Mouse (Mus musculus): ENCODE measurements around the gene Tkt. TPM values are rescaled to one million over a fixed set of nuclear protein-coding genes. Genes with fewer than 3 reads are reported as not detected.

Gene Tkt
- polyA plus RNA-seq, 1 experiment from 2014 or later = 132 TPM

DNA sequence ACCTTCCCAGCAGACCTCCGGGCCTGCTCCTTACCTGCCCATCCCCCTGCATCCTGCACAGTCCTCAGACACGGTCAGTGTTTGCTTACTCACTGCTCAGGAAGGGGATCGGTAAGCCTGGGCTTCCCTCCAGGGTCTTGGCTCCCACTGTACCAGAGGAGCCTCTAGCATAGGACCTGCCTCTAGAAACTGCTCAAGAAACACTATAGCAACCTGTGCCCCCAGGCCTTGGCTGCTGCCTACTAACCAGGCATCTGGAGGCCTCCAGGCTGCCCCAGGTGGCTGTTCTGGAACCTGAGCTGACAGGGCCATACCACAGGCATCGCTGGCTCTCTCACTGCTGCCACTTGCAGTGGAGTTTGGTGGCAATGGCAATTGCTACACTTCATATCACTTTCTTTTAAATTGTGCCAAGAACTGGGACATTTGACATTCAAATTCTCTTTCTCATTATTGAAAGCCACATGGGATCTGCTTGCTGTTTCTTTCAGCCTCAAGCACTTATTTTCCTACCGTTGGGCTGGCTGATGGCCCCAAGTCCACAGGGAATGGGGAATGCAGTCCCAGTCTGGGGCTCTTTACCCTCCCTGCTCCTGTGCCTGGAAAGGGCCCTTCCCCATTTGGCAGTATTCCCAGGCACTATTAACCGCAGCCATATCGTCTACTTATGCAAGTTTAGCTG, 38.8 kb downstream of the Tkt start:
- H3K9ac ChIP-seq (replicated peaks; ENCODE audit: low read depth) = no peak overlapping the region
- H3K27ac ChIP-seq (ENCODE audit: low read length) = no peak overlapping the region
- H3K4me2 ChIP-seq (replicated peaks; ENCODE audit: low read depth, low read length) = no peak overlapping the region
- peaks cover 9% of the 10 kb centered on the region; the same call in 1 of the 2 replicates for H3K4me1 ChIP-seq (ENCODE audit: insufficient read depth, low read depth, low read length)
- TF ChIP-seq CTCF (IDR thresholded peaks at IDR 0.05) (no peak; the same call in 1 of the 2 replicates), EP300 (IDR thresholded peaks at IDR 0.05) (no peak)
- no peak overlapping the region for H3K4me3 ChIP-seq (ENCODE audit: low read depth, low read length)
- no peaks in the 10 kb centered on the region for H3K36me3 ChIP-seq (ENCODE audit: insufficient read depth, low read length)
- ATAC-seq = peak; percentile 46
- peak; percentile 66 for DNase-seq (ENCODE audit: low spot score)
- 19% methylated on average over 7 of the region's 7 CpGs for WGBS
- H3K27me3 ChIP-seq (replicated peaks; ENCODE audit: insufficient read depth, low read length) = no peaks in the 10 kb centered on the region
- H3K9me3 ChIP-seq (ENCODE audit: low read length) = no peaks in the 10 kb centered on the region

DNA sequence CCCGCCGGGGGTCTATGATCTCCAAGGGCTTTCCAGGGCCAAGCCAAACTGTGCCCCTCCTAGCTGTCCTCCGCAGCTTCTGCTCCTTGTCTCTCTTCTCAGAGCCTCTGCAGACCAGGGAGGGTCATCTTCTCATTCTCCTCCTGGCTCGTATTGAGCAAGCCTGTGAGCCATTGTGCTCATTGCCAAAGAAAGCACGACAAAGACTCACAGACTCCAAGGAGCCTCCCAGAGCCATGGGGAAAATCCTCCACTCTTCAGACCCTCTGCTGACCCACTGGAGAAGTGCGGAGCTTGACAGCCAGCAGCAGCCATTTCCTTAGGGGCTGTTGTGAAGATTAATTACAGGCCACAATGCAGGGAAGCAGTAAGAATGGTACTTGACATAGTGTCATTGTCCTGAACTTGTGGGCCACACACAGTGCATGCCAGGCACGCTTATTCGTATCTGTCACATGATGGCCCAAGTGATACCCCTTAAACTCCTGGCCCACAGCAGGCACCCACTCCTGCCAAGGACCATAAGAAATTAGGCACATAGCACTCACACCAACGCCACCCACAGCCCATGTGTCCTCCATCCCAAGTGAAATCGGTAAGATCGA, 42.0 kb downstream of the Tkt start:
- Histone ChIP-seq H3K36me3 (ENCODE audit: insufficient read depth, low read length) (no peaks in the 10 kb centered on the region), H3K27ac (ENCODE audit: low read length) (no peak overlapping the region), H3K4me3 (ENCODE audit: low read depth, low read length) (no peak overlapping the region), H3K9ac (replicated peaks; ENCODE audit: low read depth) (no peak overlapping the region), H3K27me3 (replicated peaks; ENCODE audit: insufficient read depth, low read length) (no peaks in the 10 kb centered on the region), H3K4me2 (replicated peaks; ENCODE audit: low read depth, low read length) (no peak overlapping the region), H3K4me1 (ENCODE audit: insufficient read depth, low read depth, low read length) (peaks cover 2% of the 10 kb centered on the region; the same call in 1 of the 2 replicates), H3K9me3 (ENCODE audit: low read length) (no peaks in the 10 kb centered on the region)
- ATAC-seq (no peak), DNase-seq (ENCODE audit: low spot score) (no peak)
- WGBS = 65% methylated on average over 11 of the region's 11 CpGs
- TF ChIP-seq CTCF (IDR thresholded peaks at IDR 0.05) = no peak
- TF ChIP-seq EP300 (IDR thresholded peaks at IDR 0.05) = no peak

DNA sequence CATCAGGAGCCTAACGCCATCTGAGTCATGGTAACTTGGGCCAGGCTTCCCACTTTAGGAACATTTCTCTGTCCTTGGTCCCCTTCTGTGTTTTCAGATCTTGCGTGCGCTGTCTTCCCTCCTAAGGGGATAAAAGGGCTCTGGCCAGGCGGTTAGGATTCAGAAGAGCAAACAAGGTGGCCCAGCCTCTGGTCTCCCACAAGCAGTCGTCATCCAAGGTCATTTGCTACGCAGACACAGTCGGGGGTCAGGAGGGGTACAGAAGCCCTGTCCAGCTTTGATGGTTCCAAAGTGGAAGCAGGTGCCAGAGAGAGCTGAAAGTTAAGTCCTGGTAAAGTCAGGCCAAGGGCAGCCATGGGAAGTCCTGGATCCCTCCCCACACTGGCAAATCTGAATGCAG, 42.8 kb downstream of the Tkt start:
- no peaks in the 10 kb centered on the region for H3K36me3 ChIP-seq (ENCODE audit: insufficient read depth, low read length)
- no peak overlapping the region for H3K27ac ChIP-seq (ENCODE audit: low read length)
- H3K9ac ChIP-seq (replicated peaks; ENCODE audit: low read depth) = no peak overlapping the region
- no peaks in the 10 kb centered on the region; the same call in 1 of the 2 replicates for H3K4me1 ChIP-seq (ENCODE audit: insufficient read depth, low read depth, low read length)
- WGBS = 72% methylated on average over 7 of the region's 7 CpGs
- DNase-seq (ENCODE audit: low spot score) (no peak), ATAC-seq (no peak)
- no peaks in the 10 kb centered on the region for H3K27me3 ChIP-seq (replicated peaks; ENCODE audit: insufficient read depth, low read length)
- no peaks in the 10 kb centered on the region for H3K9me3 ChIP-seq (ENCODE audit: low read length)
- no peak overlapping the region for H3K4me2 ChIP-seq (replicated peaks; ENCODE audit: low read depth, low read length)
- TF ChIP-seq EP300 (IDR thresholded peaks at IDR 0.05) (no peak), CTCF (IDR thresholded peaks at IDR 0.05) (no peak)
- H3K4me3 ChIP-seq (ENCODE audit: low read depth, low read length) = no peak overlapping the region

DNA sequence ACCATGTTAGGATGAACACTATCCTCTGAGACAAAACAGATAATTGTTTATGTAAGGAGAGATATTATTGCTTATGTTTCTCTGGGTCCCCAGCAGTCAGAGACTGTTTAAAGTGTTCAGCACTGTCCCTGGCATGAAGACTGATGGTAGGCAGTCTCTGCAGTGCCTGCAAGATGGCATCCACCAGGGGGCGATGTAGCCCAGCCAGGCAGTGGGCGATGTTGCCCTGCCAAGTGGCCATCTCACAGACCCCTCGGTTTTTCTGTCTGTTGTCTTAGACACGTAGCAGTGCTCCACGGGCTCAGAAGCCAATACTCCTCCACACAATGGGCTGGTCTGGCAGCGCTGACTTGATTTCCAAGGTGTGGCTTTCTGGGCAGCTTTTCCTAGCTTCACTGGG, 43.3 kb downstream of the Tkt start:
- Histone ChIP-seq H3K36me3 (ENCODE audit: insufficient read depth, low read length) (no peaks in the 10 kb centered on the region), H3K4me3 (ENCODE audit: low read depth, low read length) (no peak overlapping the region), H3K9ac (replicated peaks; ENCODE audit: low read depth) (no peak overlapping the region), H3K27me3 (replicated peaks; ENCODE audit: insufficient read depth, low read length) (no peaks in the 10 kb centered on the region), H3K4me2 (replicated peaks; ENCODE audit: low read depth, low read length) (no peak overlapping the region), H3K27ac (ENCODE audit: low read length) (no peak overlapping the region), H3K4me1 (ENCODE audit: insufficient read depth, low read depth, low read length) (no peaks in the 10 kb centered on the region; the same call in 1 of the 2 replicates), H3K9me3 (ENCODE audit: low read length) (no peaks in the 10 kb centered on the region)
- peak; percentile 28 for ATAC-seq
- TF ChIP-seq CTCF (IDR thresholded peaks at IDR 0.05) (peak; percentile 99), EP300 (IDR thresholded peaks at IDR 0.05) (no peak)
- DNase-seq (ENCODE audit: low spot score) = peak; percentile 82
- 6% methylated on average over 6 of the region's 6 CpGs for WGBS

DNA sequence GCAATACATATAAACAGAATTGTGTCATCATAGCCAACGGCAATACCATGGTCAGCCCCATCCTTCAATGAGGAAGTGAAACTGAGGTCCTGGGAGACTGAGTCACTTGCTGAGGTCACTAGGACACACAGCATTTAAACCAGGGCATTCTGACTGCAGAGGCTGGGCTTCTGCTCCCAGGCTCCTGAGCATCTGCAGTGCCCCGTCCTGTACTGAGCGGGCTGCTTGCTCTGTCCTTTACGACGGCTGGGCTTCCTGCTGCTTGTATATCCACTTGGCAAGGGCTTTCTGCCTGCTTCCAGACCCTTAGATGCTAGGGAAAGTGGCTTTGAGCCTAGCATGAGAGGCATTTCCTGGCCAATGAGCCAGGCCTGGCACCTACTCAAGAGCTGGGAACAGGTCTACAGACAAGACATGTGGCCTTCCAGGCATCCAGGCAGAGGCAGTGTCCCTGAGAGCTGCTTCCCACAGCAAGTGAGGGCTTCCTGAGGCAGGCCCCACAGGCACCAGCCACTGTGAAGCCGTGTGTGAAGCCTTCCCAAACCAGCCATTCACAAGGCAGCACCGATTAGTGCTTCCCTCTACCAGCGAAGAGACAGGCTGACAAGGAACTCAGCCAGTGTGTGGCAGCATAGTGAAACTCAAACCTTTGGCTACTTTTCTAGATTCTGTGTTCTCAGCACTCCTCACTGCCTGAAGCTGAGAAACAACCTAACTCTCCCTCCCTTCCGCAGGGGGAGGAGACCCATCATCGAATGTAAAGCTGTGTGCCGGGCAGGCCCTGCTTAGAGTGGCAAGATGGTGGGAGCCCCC, 45.3 kb downstream of the Tkt start:
- Histone ChIP-seq H3K36me3 (ENCODE audit: insufficient read depth, low read length) (no peaks in the 10 kb centered on the region), H3K9ac (replicated peaks; ENCODE audit: low read depth) (no peak overlapping the region), H3K27ac (ENCODE audit: low read length) (peak overlapping the region; percentile 39), H3K9me3 (ENCODE audit: low read length) (no peaks in the 10 kb centered on the region), H3K4me2 (replicated peaks; ENCODE audit: low read depth, low read length) (no peak overlapping the region), H3K4me3 (ENCODE audit: low read depth, low read length) (no peak overlapping the region), H3K4me1 (ENCODE audit: insufficient read depth, low read depth, low read length) (no peaks in the 10 kb centered on the region), H3K27me3 (replicated peaks; ENCODE audit: insufficient read depth, low read length) (no peaks in the 10 kb centered on the region)
- TF ChIP-seq CTCF (IDR thresholded peaks at IDR 0.05) = peak; percentile 51
- TF ChIP-seq EP300 (IDR thresholded peaks at IDR 0.05) = no peak
- WGBS = 25% methylated on average over 11 of the region's 11 CpGs
- ATAC-seq (peak; percentile 68), DNase-seq (ENCODE audit: low spot score) (peak; percentile 77)

DNA sequence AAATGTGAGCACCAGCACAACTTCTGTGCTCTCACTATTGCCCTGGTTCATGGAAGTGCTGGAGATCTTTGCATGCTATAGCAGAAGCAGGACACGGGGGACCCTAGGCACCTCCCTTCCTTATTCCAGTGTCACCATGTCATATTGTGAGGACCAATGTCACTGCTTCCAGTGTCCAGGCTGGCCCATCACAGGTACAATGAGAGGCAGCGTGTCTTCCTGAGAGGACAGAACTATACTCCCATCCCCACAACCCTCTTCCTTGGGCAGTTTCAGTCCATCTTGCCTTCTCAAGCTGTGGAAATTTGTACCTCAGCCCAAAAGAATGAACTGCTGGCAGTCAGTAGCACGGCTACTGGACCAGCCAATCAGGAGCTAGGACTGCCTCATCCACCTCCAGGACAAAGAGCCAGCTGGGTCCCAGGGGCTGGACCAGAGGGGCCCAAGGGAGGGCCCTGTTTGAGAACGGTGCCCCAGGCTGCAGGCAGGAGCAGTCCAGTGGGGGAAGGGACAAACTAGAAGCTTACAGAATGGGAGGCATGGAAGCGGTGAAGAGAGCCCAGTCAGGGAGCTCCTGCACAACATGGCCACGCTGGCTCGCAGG, 46.0 kb downstream of the Tkt start:
- no peaks in the 10 kb centered on the region for H3K9me3 ChIP-seq (ENCODE audit: low read length)
- ATAC-seq = peak; percentile 67
- H3K9ac ChIP-seq (replicated peaks; ENCODE audit: low read depth) = no peak overlapping the region
- no peaks in the 10 kb centered on the region for H3K36me3 ChIP-seq (ENCODE audit: insufficient read depth, low read length)
- H3K27ac ChIP-seq (ENCODE audit: low read length) = peak overlapping the region; percentile 39
- TF ChIP-seq EP300 (IDR thresholded peaks at IDR 0.05) (no peak), CTCF (IDR thresholded peaks at IDR 0.05) (no peak)
- DNase-seq (ENCODE audit: low spot score) = peak; percentile 59
- no peaks in the 10 kb centered on the region for H3K4me1 ChIP-seq (ENCODE audit: insufficient read depth, low read depth, low read length)
- WGBS = 61% methylated on average over 7 of the region's 7 CpGs
- no peak overlapping the region for H3K4me2 ChIP-seq (replicated peaks; ENCODE audit: low read depth, low read length)
- no peaks in the 10 kb centered on the region for H3K27me3 ChIP-seq (replicated peaks; ENCODE audit: insufficient read depth, low read length)
- no peak overlapping the region for H3K4me3 ChIP-seq (ENCODE audit: low read depth, low read length)

Measured in lung, postnatal 0 days (tissue).